Mouse (Mus musculus) CH12.LX (cell line): Measurements from ENCODE around the gene Qser1. TPM values are rescaled to one million over a fixed set of nuclear protein-coding genes. Genes with fewer than 3 reads are reported as not detected.

Experiments used
- DNase-seq: peaks from one replicate; pipeline ENCODE4 v3.0.0-alpha.2; 2013; ENCODE audit errors: extremely low read depth
- H3K27ac ChIP-seq: 2 replicates; pipeline ENCODE4 v1.5.1; 2012; ENCODE audit warnings: low read depth, mild to moderate bottlenecking, control low read depth, moderate library complexity; ENCODE audit not compliant: insufficient read depth
- H3K27me3 ChIP-seq: replicated peaks from 2 replicates; pipeline ENCODE3; 2012; ENCODE audit warnings: inconsistent platforms
- H3K36me3 ChIP-seq, 2 experiments: replicated peaks in 1 of 2; 2 replicates each; pipeline versions ENCODE3 to v1.6.1; 2012; ENCODE audit warnings: inconsistent platforms in 1 of 2, low read length in 1 of 2, mild to moderate bottlenecking in 1 of 2, mixed read lengths in 1 of 2, moderate library complexity in 1 of 2; ENCODE audit not compliant: control insufficient read depth in 1 of 2, insufficient read depth in 1 of 2
- H3K4me1 ChIP-seq, 2 experiments: 2 replicates each; pipeline ENCODE4 v1.6.1; 2012; ENCODE audit warnings: inconsistent platforms in 1 of 2, moderate library complexity in 1 of 2; ENCODE audit not compliant: insufficient read depth in 2 of 2, control insufficient read depth in 1 of 2
- H3K4me2 ChIP-seq: 2 replicates; pipeline ENCODE4 v1.6.1; 2012; ENCODE audit warnings: low read depth, mild to moderate bottlenecking, control low read depth; ENCODE audit not compliant: poor library complexity, insufficient read depth, severe bottlenecking
- H3K4me3 ChIP-seq, 3 experiments: fragments of 150-350 bp in 1 of 3; sonication (generic) in 1 of 3; replicated peaks in 1 of 3; 2 replicates each; pipeline versions ENCODE3 to v1.5.1; 2011 to 2012; ENCODE audit warnings: low read depth in 2 of 3, low read length in 2 of 3, mild to moderate bottlenecking in 2 of 3, moderate library complexity in 2 of 3, control low read depth in 1 of 3, improper control_type of control experiment in 1 of 3, inconsistent platforms in 1 of 3, mixed read lengths in 1 of 3; ENCODE audit not compliant: poor library complexity in 1 of 3
- H3K79me2 ChIP-seq: replicated peaks from 2 replicates; pipeline ENCODE4 v1.6.1; 2012; ENCODE audit warnings: mild to moderate bottlenecking, moderate library complexity; ENCODE audit not compliant: control insufficient read depth, poor library complexity, insufficient read depth, severe bottlenecking; ENCODE audit errors: extremely low read depth
- H3K9ac ChIP-seq: 2 replicates; pipeline ENCODE4 v1.6.1; 2012; ENCODE audit warnings: low read depth, mild to moderate bottlenecking, control low read depth, moderate library complexity; ENCODE audit not compliant: insufficient read depth
- H3K9me3 ChIP-seq: replicated peaks from 2 replicates; pipeline ENCODE3; 2012; ENCODE audit warnings: low read length, inconsistent platforms, mixed read lengths
- BHLHE40 ChIP-seq: IDR thresholded peaks from 2 replicates; pipeline ENCODE4 v1.6.1; 2011; ENCODE audit warnings: mild to moderate bottlenecking, low read depth, low read length, improper control_type of control experiment
- E2F4 ChIP-seq: IDR thresholded peaks from 2 replicates; pipeline ENCODE4 v1.6.1; 2011; ENCODE audit warnings: low read depth, low read length, improper control_type of control experiment; ENCODE audit not compliant: insufficient replicate concordance
- ELF1 ChIP-seq: IDR thresholded peaks from 2 replicates; pipeline ENCODE4 v1.6.1; 2014; ENCODE audit warnings: low read depth, mild to moderate bottlenecking, inconsistent platforms, low read length, improper control_type of control experiment
- ETS1 ChIP-seq: conservative IDR thresholded peaks from 2 replicates; pipeline ENCODE4 v1.6.1; 2012; ENCODE audit warnings: low read depth, mild to moderate bottlenecking, inconsistent platforms, low read length, improper control_type of control experiment, moderate library complexity
- IRF4 ChIP-seq: IDR thresholded peaks from 2 replicates; pipeline ENCODE4 v1.6.1; 2014; ENCODE audit warnings: low read depth, mild to moderate bottlenecking, inconsistent platforms, low read length, improper control_type of control experiment
- JUN ChIP-seq: IDR thresholded peaks from 2 replicates; pipeline ENCODE4 v1.6.1; 2011; ENCODE audit warnings: low read depth, mild to moderate bottlenecking, low read length, improper control_type of control experiment, moderate library complexity; ENCODE audit not compliant: insufficient read depth
- MXI1 ChIP-seq: IDR thresholded peaks from 2 replicates; pipeline ENCODE4 v1.6.1; 2011; ENCODE audit warnings: mild to moderate bottlenecking, low read depth, low read length, improper control_type of control experiment
- NRF1 ChIP-seq: IDR thresholded peaks from 2 replicates; pipeline ENCODE4 v1.6.1; 2014; ENCODE audit warnings: low read depth, mild to moderate bottlenecking, inconsistent platforms, low read length, improper control_type of control experiment, moderate library complexity
- POLR2A ChIP-seq: IDR thresholded peaks from 2 replicates; pipeline ENCODE4 v1.6.1; 2011; ENCODE audit warnings: low read depth, mild to moderate bottlenecking, improper control_type of control experiment, low read length
- TCF12 ChIP-seq: IDR thresholded peaks from 2 replicates; pipeline ENCODE4 v1.6.1; 2014; ENCODE audit warnings: low read depth, mild to moderate bottlenecking, inconsistent platforms, low read length, improper control_type of control experiment
- USF1 ChIP-seq: IDR thresholded peaks from 2 replicates; pipeline ENCODE4 v1.6.1; 2014; ENCODE audit warnings: low read depth, mild to moderate bottlenecking, inconsistent platforms, low read length, improper control_type of control experiment
- ZKSCAN1 ChIP-seq: IDR thresholded peaks from 2 replicates; pipeline ENCODE4 v1.6.1; 2012; ENCODE audit warnings: low read depth, inconsistent platforms, low read length, improper control_type of control experiment, borderline replicate concordance
- dilution Hi-C: fragments of 300-500 bp; cut with MboI; formaldehyde crosslinking; loops from 2 replicates; pipeline ENCODE4 v1.14.3; 2020; ENCODE audit warnings: low sequenced_read_pairs; ENCODE audit not compliant: extremely low pct_unique_long_range_greater_than_20kb, extremely low pct_ligation_motif_present
- in situ Hi-C: fragments of 300-500 bp; cut with MboI; formaldehyde crosslinking; loops from 3 replicates; pipeline ENCODE4 v1.14.3; 2019; ENCODE audit warnings: low sequenced_read_pairs, low pct_ligation_motif_present, low pct_unique_long_range_greater_than_20kb, mixed read lengths
- polyA plus RNA-seq: library from polyadenylated mRNA; unstranded; fragments of >175 nt; gene quantifications from 2 replicates; pipeline ENCODE4 v1.2.1, GENCODE M21; 2012; ENCODE audit warnings: low read depth; ENCODE audit not compliant: insufficient read length
- total RNA-seq, 2 experiments: library from RNA; depleted of rRNA; stranded (reverse); fragments of 300-350 nt in 1 of 2; fragments of >200 nt in 1 of 2; gene quantifications; 2 replicates each; pipeline ENCODE4 v1.2.3; 2012 to 2014

The Qser1 gene
- total and polyA plus RNA-seq, 3 experiments = 3.7 to 10.2 (median 6.8) TPM

GRCm38 (mm10) chr2:104847645-104848044, 31.1 kb upstream of the Qser1 start (continued):
- TF ChIP-seq POLR2A (no peak), E2F4 (no peak), USF1 (no peak), JUN (0 out of 2 replicates have a peak, but pooled peaks have one; percentile 4), NRF1 (no peak), ETS1 (no peak; the same call in 1 of the 2 replicates), MXI1 (no peak), TCF12 (0 out of 2 replicates have a peak, but pooled peaks have one; percentile 11)
- TF ChIP-seq, all 38 proteins: peak for 17

DNA sequence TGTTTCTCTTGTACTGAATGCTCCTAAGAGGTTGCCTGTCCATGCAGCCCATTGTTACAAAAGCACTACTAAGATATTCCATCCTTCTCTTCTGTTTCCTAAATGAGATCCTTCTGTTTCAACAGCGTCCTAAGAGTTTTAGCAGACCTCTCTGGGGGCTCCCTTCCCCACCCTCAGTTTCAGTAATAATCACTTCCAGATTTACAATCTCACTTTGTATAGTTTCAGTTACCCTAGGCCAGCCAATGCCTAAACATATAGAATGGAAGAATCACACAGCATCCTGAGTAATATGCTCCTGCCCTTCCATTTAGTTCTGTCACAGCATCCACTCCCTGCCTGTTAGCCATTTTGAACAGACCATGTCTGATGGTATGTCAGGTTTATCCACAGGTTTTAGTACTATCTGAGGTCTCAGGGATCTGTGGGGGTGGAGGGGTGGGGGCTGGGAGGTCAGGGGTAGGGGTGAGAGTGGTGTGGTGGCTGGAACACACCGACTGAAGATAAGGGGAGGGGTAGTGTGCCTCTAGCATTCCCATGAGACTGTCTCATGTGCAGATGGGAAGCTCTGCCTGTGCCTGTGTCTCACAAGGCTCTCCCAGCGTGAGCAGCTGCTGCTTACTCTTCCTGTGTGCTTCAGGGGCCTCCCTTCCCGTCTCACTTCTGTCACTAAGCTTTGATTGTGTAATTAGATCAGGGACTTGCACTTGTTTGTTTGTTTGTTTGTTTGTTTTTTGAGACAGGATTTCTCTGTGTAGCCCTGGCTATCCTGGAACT, 30.3 kb upstream of the Qser1 start:
- Histone ChIP-seq H3K27me3 (no peaks in the 10 kb centered on the region), H3K27ac (no peak overlapping the region), H3K36me3 (peaks cover 11 to 39% of the 10 kb centered on the region in 2 experiments), H3K4me2 (peak overlapping the region; percentile 29; the same call in 1 of the 2 replicates), H3K9me3 (no peaks in the 10 kb centered on the region), H3K4me3 (peak overlapping the region in 1 of 3 experiments; percentile 8)
- in situ Hi-C loops = no loop called here
- DNase-seq = peak; percentile 21
- TF ChIP-seq BHLHE40 (peak; percentile 72), ETS1 (0 out of 2 replicates have a peak, but pooled peaks have one; percentile 25), MXI1 (no peak), IRF4 (0 out of 2 replicates have a peak, but pooled peaks have one; percentile 15)
- TF ChIP-seq, all 38 proteins: peak for 3
- no peaks in the 10 kb centered on the region for H3K79me2 ChIP-seq
- no peak overlapping the region for H3K9ac ChIP-seq
- dilution Hi-C loops = no loop called here
- peaks cover 6 to 14% of the 10 kb centered on the region in 2 experiments for H3K4me1 ChIP-seq

- no peaks in the 10 kb centered on the region for H3K27me3 ChIP-seq
- no peak overlapping the region for H3K27ac ChIP-seq
- H3K4me2 ChIP-seq = no peak overlapping the region
- dilution Hi-C loops = no loop called here
- no peak for DNase-seq
- TF ChIP-seq ELF1 = no peak
- TF ChIP-seq ZKSCAN1 = no peak
- H3K36me3 ChIP-seq = peaks cover 24 to 69% of the 10 kb centered on the region in 2 experiments
- no peak overlapping the region for H3K4me3 ChIP-seq
- H3K4me1 ChIP-seq = peaks cover 6 to 11% of the 10 kb centered on the region in 2 experiments
- no peak overlapping the region for H3K9ac ChIP-seq
- in situ Hi-C loops = no loop called here
- no peaks in the 10 kb centered on the region; the same call in 1 of the 2 replicates for H3K79me2 ChIP-seq
- no peaks in the 10 kb centered on the region for H3K9me3 ChIP-seq
Measured at GRCm38 (mm10) chr2:104842559-104842958, 26.0 kb upstream of the Qser1 start.
